In the genomic region with DNA sequence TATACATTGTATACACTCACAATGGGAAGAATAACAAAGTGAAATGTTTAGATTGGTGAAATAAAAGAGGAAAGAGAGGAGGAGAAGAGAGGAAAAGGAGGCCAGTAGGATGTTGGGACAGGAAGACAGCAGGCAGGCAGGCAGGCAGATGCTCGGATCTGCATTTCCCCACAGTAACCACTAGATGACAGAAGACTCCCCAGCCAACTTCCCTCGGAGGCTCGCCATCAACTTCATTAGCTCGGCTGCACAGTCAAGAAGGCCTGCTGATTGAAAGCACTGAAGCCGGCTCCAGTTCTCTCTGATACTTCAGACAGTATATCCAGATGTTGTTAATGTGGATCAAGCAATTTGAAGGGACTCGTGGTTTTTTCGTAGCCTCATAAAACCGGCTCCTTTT, we compare ENCODE assay signal across 9 mouse cellular contexts. TPM values are rescaled to one million over a fixed set of nuclear protein-coding genes. Genes with fewer than 3 reads are reported as not detected.
DNase-seq lines count a peak whose midpoint lies in the region; ATAC-seq and TF ChIP-seq lines count a peak whose summit lies in the region.
"Had no signal": no experiment of that assay in that cellular context is flagged by ENCODE, and none has a peak within 500 bp of the region (broad histone marks: within the 10 kb centered on the region; RNA-seq: fewer than 3 reads in every experiment).

No protein-coding gene starts in this region.

- H3K36me3 ChIP-seq in intestine, postnatal 0 days (ENCODE audit: control insufficient read depth, insufficient read depth) = no peaks in the 10 kb centered on the region; the same call in 1 of the 2 replicates
- H3K36me3 ChIP-seq in intestine, embryonic 16.5 days (ENCODE audit: control insufficient read depth, insufficient read depth, low read length) = no peaks in the 10 kb centered on the region
- no peaks in the 10 kb centered on the region for H3K36me3 ChIP-seq in CH12.LX (replicated peaks in 1 of 2; ENCODE audit: control insufficient read depth in 1 of 2, insufficient read depth in 1 of 2, low read length in 1 of 2)

- H3K27ac ChIP-seq in intestine, postnatal 0 days (ENCODE audit: low read depth, low read length) = no peak overlapping the region
- no peak overlapping the region for H3K27ac ChIP-seq in intestine, embryonic 16.5 days (ENCODE audit: low read length)
- no peak overlapping the region for H3K27ac ChIP-seq in CH12.LX (ENCODE audit: insufficient read depth, low read depth)

- in situ Hi-C loops in CH12.LX (cut with MboI; ENCODE audit: low pct_ligation_motif_present, low pct_unique_long_range_greater_than_20kb, low sequenced_read_pairs) = no loop called here

- H3K27me3 ChIP-seq in intestine, postnatal 0 days (replicated peaks; ENCODE audit: control insufficient read depth, insufficient read depth, low read length) = no peaks in the 10 kb centered on the region; the same call in 1 of the 2 replicates
- H3K27me3 ChIP-seq in intestine, embryonic 16.5 days (replicated peaks; ENCODE audit: control insufficient read depth, insufficient read depth, low read length) = no peaks in the 10 kb centered on the region
- peaks cover 68% of the 10 kb centered on the region for H3K27me3 ChIP-seq in CH12.LX (replicated peaks)

- peak; percentile 88 for TF ChIP-seq CTCF in intestine, postnatal 0 days (IDR thresholded peaks at IDR 0.05; ENCODE audit: low read depth)
- TF ChIP-seq CTCF in CH12.LX (conservative IDR thresholded peaks at IDR 0.05 in 1 of 2, IDR thresholded peaks at IDR 0.05 in 1 of 2; ENCODE audit: low read depth in 2 of 2, low read length in 2 of 2) = peak; percentile 40 to 79; a peak in 3 of 4 replicates

- no peak overlapping the region for H3K9ac ChIP-seq in intestine, postnatal 0 days (ENCODE audit: low read depth, low read length)
- H3K9ac ChIP-seq in intestine, embryonic 16.5 days (ENCODE audit: low read depth, low read length) = no peak overlapping the region
- no peak overlapping the region for H3K9ac ChIP-seq in CH12.LX (ENCODE audit: insufficient read depth, low read depth)

- no peak for ATAC-seq in intestine, postnatal 0 days
- no peak for ATAC-seq in intestine, embryonic 16.5 days
- ATAC-seq in granulocyte monocyte progenitor cell, adult 5-6 weeks (replicated peaks; ENCODE audit: poor library complexity, severe bottlenecking) = peak; percentile 62

- TF ChIP-seq RAD21 in CH12.LX (IDR thresholded peaks at IDR 0.05; ENCODE audit: low read depth, low read length) = peak; percentile 62

- H3K4me2 ChIP-seq in intestine, postnatal 0 days (replicated peaks; ENCODE audit: low read depth) = no peak overlapping the region
- no peak overlapping the region for H3K4me2 ChIP-seq in intestine, embryonic 16.5 days (ENCODE audit: low read depth, low read length)
- H3K4me2 ChIP-seq in CH12.LX (ENCODE audit: insufficient read depth, low read depth, poor library complexity, severe bottlenecking) = peak overlapping the region; percentile 32; the same call in 1 of the 2 replicates

- H3K79me2 ChIP-seq in CH12.LX (replicated peaks; ENCODE audit: control insufficient read depth, extremely low read depth, insufficient read depth, poor library complexity, severe bottlenecking) = no peaks in the 10 kb centered on the region

- TF ChIP-seq EP300 in CH12.LX (IDR thresholded peaks at IDR 0.05; ENCODE audit: low read length) = no peak

- TF ChIP-seq POLR2A in CH12.LX (IDR thresholded peaks at IDR 0.05; ENCODE audit: low read depth, low read length) = no peak

- H3K4me3 ChIP-seq in intestine, postnatal 0 days (ENCODE audit: low read depth, low read length) = no peak overlapping the region
- no peak overlapping the region for H3K4me3 ChIP-seq in intestine, embryonic 16.5 days (ENCODE audit: low read length)
- H3K4me3 ChIP-seq in CH12.LX (replicated peaks in 1 of 3; ENCODE audit: low read depth in 2 of 3, low read length in 2 of 3, poor library complexity in 1 of 3) = no peak overlapping the region

- 0 out of 2 replicates have a peak, but pooled peaks cover 5% of the 10 kb centered on the region for H3K4me1 ChIP-seq in intestine, postnatal 0 days (replicated peaks; ENCODE audit: control insufficient read depth, insufficient read depth, low read length)
- H3K4me1 ChIP-seq in intestine, embryonic 16.5 days (ENCODE audit: control insufficient read depth, insufficient read depth, low read length) = peaks cover 4% of the 10 kb centered on the region; the same call in 1 of the 2 replicates
- no peaks in the 10 kb centered on the region; a peak in 1 of 4 replicates for H3K4me1 ChIP-seq in CH12.LX (ENCODE audit: control insufficient read depth in 1 of 2, insufficient read depth in 2 of 2)

- peak; percentile 39 for DNase-seq in CH12.LX (ENCODE audit: extremely low read depth)
- DNase-seq in brain, adult 2 months (ENCODE audit: low read depth, low spot score) = peak; percentile 92
- DNase-seq in left cerebral cortex, adult 18-20 months (ENCODE audit: low spot score in 2 of 2) = peak; percentile 50 to 65
- DNase-seq in retina, embryonic 14.5 days (ENCODE audit: low spot score) = peak; percentile 83
- no peak for DNase-seq in c-Kit-positive CD71-positive TER-119-positive erythroid progenitor cells, embryonic 14.5 days (ENCODE audit: low spot score)

- dilution Hi-C loops in CH12.LX (cut with MboI; ENCODE audit: extremely low pct_ligation_motif_present, extremely low pct_unique_long_range_greater_than_20kb, low sequenced_read_pairs) = no loop called here

- 18% methylated on average over 8 of the region's 8 CpGs for WGBS in intestine, postnatal 0 days
- WGBS in intestine, embryonic 16.5 days = 13% methylated on average over 8 of the region's 8 CpGs

- H3K9me3 ChIP-seq in intestine, postnatal 0 days (ENCODE audit: control insufficient read depth) = no peaks in the 10 kb centered on the region
- H3K9me3 ChIP-seq in intestine, embryonic 16.5 days (ENCODE audit: control insufficient read depth, low read length) = no peaks in the 10 kb centered on the region
- H3K9me3 ChIP-seq in CH12.LX (replicated peaks; ENCODE audit: low read length) = peaks cover 8% of the 10 kb centered on the region

TF ChIP-seq in CH12.LX, 34 proteins besides CTCF, POLR2A, EP300 and RAD21:
- no peak for TF ChIP-seq PAX5 (IDR thresholded peaks at IDR 0.05; ENCODE audit: low read length)
- peak; percentile 66 for TF ChIP-seq SMC3 (IDR thresholded peaks at IDR 0.05; ENCODE audit: low read depth, low read length)

RNA-seq across cellular contexts. Expression of gene Zfp334, which starts 3.5 kb away (rescaled TPM):
- 0.82 and 0.90 TPM in 2 replicates for polyA plus RNA-seq in intestine, postnatal 0 days (2015; fragmentation: Nextera tagmentation; extraction: Ambion mirVana)
- polyA plus RNA-seq in intestine, embryonic 16.5 days (2015; fragmentation: Nextera tagmentation; extraction: Ambion mirVana) = 3.6 TPM in 2 replicates
- total RNA-seq in CH12.LX (2012; rRNA removed) (not detected in 2 replicates), CH12.LX (2014; rRNA removed) (not detected in 2 replicates)
- not detected in 2 replicates for polyA plus RNA-seq in CH12.LX (2012; ENCODE audit: insufficient read length, low read depth)
- total RNA-seq in granulocyte monocyte progenitor cell, adult 5-6 weeks (2014; fragmentation: Nextera tagmentation) = not detected in 2 replicates
- not detected in 2 replicates for total RNA-seq in granulocyte monocyte progenitor cell, adult 5-6 weeks (2017)
- 10 to 100 TPM; 16.1 to 17.4 TPM for total RNA-seq in left cerebral cortex, adult 18-20 months (2021)

RNA-seq across cellular contexts. Expression of gene Ocstamp, which starts 8.6 kb away (rescaled TPM):
- 1.7 and 1.8 TPM in 2 replicates for polyA plus RNA-seq in intestine, postnatal 0 days (2015; fragmentation: Nextera tagmentation; extraction: Ambion mirVana)
- 1.1 TPM in 2 replicates for polyA plus RNA-seq in intestine, embryonic 16.5 days (2015; fragmentation: Nextera tagmentation; extraction: Ambion mirVana)
- total RNA-seq in CH12.LX (2012; rRNA removed) (not detected in 2 replicates), CH12.LX (2014; rRNA removed) (not detected in 2 replicates)
- not detected in 2 replicates for polyA plus RNA-seq in CH12.LX (2012; ENCODE audit: insufficient read length, low read depth)
- total RNA-seq in granulocyte monocyte progenitor cell, adult 5-6 weeks (2014; fragmentation: Nextera tagmentation) = not detected in 2 replicates
- not detected in 2 replicates for total RNA-seq in granulocyte monocyte progenitor cell, adult 5-6 weeks (2017)
- not detected for total RNA-seq in left cerebral cortex, adult 18-20 months (2021)
- total RNA-seq: layer of hippocampus, postnatal 25 days had no signal

RNA-seq across cellular contexts. Expression of gene Zfp663, which starts 23.0 kb away (rescaled TPM):
- 0.23 and 0.44 TPM in 2 replicates for polyA plus RNA-seq in intestine, postnatal 0 days (2015; fragmentation: Nextera tagmentation; extraction: Ambion mirVana)
- 0.45 and 0.64 TPM in 2 replicates for polyA plus RNA-seq in intestine, embryonic 16.5 days (2015; fragmentation: Nextera tagmentation; extraction: Ambion mirVana)
- total RNA-seq in CH12.LX (2012; rRNA removed) (not detected in 2 replicates), CH12.LX (2014; rRNA removed) (not detected in 2 replicates)
- polyA plus RNA-seq in CH12.LX (2012; ENCODE audit: insufficient read length, low read depth) = not detected in 2 replicates
- not detected in 2 replicates for total RNA-seq in granulocyte monocyte progenitor cell, adult 5-6 weeks (2014; fragmentation: Nextera tagmentation)
- not detected in 2 replicates for total RNA-seq in granulocyte monocyte progenitor cell, adult 5-6 weeks (2017)
- total RNA-seq in left cerebral cortex, adult 18-20 months (2021) = not detected

Comparison
In these comparisons a context has a peak if more than half of its experiments do, and no peak if none do; other contexts are left out.
1. RNA of gene Zfp334, which starts 3.5 kb away (total RNA-seq): 16.1 to 17.4 TPM in left cerebral cortex, adult 18-20 months; not detected in CH12.LX and not detected in granulocyte monocyte progenitor cell, adult 5-6 weeks; every median in the first group is over 10 times any median in the second.